Mouse (Mus musculus) cortical plate, adult 2 months (tissue): ENCODE data around the gene Hsd17b13.

ENCODE experiments used
- CTCF ChIP-seq: fragments of 200-500 bp; IDR thresholded peaks from 2 replicates; pipeline ENCODE4 v1.5.1; 2011; ENCODE audit warnings: mild to moderate bottlenecking, control low read depth, low read length; ENCODE audit not compliant: insufficient read depth; ENCODE audit errors: extremely low read depth
- POLR2A ChIP-seq: fragments of 200-500 bp; IDR thresholded peaks from 2 replicates; pipeline ENCODE4 v1.6.1; 2011; ENCODE audit warnings: mild to moderate bottlenecking, low read length, control low read depth; ENCODE audit not compliant: insufficient read depth; ENCODE audit errors: extremely low read depth

GRCm38 (mm10) chr5:103977907-103978570 lies 829 bp upstream of the Hsd17b13 start:
- no peak for TF ChIP-seq POLR2A
- TF ChIP-seq CTCF = no peak
